8 mouse cellular contexts compared by ENCODE assay signal in the genomic region with DNA sequence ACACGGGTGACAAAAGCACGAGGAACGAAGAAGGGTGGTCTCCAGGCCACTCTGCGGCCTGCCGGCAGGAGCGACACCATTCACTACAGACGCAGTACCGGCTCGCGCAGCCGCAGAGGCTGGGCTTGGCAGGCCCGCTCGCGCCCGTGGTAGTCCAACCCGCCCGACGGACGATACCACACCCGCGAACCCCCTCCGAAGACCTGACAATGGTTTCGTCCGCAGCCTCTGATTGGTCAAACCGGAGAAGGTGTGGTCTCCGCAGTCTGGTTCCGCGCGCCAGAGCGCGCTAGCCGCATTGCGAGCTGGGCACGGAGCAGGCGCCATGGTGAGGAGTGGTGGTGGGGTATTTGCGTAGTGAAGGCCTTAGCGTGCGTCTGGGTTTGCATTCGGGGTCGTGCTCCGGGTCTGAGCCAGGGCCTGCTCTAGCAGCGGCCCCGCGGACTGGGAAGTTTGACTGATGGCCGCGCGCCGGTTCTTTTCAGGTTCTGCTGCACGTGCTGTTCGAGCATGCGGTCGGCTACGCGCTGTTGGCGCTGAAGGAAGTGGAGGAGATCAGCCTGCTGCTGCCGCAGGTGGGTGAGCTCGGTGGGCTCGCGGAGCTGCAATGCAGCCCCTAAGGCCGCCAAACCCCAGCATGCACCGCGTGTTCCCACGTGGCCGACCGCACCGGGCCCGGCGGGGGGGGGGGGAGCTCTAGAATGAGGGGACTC. TPM values are rescaled to one million over a fixed set of nuclear protein-coding genes. Genes with fewer than 3 reads are reported as not detected.
DNase-seq lines count a peak whose midpoint lies in the region; ATAC-seq and TF ChIP-seq lines count a peak whose summit lies in the region.

Gene Nop56 (plus strand): TSS at position 282 of the 713 bp plus-strand sequence.

- TF ChIP-seq POLR2A in ES-Bruce4 (IDR thresholded peaks at IDR 0.05; ENCODE audit: insufficient read depth, low read length): peak; percentile 98

- under 1% methylated on average over 68 of the region's 68 CpGs for WGBS in forebrain, embryonic 13.5 days
- 1% methylated on average over 68 of the region's 68 CpGs for WGBS in large intestine, adult 2 months
- under 1% methylated on average over 68 of the region's 68 CpGs for WGBS in liver, postnatal 0 days (ENCODE audit: insufficient replicate concordance)
- WGBS in neural tube, embryonic 14.5 days: under 1% methylated on average over 68 of the region's 68 CpGs

- H3K4me1 ChIP-seq in ES-Bruce4 (ENCODE audit: control insufficient read depth, insufficient read depth, low read length): no peaks in the 10 kb centered on the region
- peaks cover 30% of the 10 kb centered on the region for H3K4me1 ChIP-seq in forebrain, embryonic 13.5 days
- H3K4me1 ChIP-seq in liver, postnatal 0 days (ENCODE audit: insufficient read depth): peaks cover 26% of the 10 kb centered on the region
- H3K4me1 ChIP-seq in neural tube, embryonic 14.5 days (ENCODE audit: control insufficient read depth, insufficient read depth, low read length): peaks cover 21% of the 10 kb centered on the region

- peaks cover 42% of the 10 kb centered on the region for H3K36me3 ChIP-seq in ES-Bruce4 (ENCODE audit: control insufficient read depth, insufficient read depth, low read length, poor library complexity, severe bottlenecking)
- peaks cover 39% of the 10 kb centered on the region for H3K36me3 ChIP-seq in forebrain, embryonic 13.5 days (ENCODE audit: poor library complexity, severe bottlenecking)
- H3K36me3 ChIP-seq in liver, postnatal 0 days (replicated peaks; ENCODE audit: insufficient read depth, low read length): peaks cover 33% of the 10 kb centered on the region
- H3K36me3 ChIP-seq in neural tube, embryonic 14.5 days (ENCODE audit: control insufficient read depth, insufficient read depth, low read length): peaks cover 31% of the 10 kb centered on the region

- peak; percentile 95 for ATAC-seq in cerebellum, adult (ENCODE audit: insufficient number of reproducible peaks, low FRiP score, low TSS enrichment)
- peak; percentile 98 for ATAC-seq in forebrain, embryonic 13.5 days
- peak; percentile 96 for ATAC-seq in liver, postnatal 0 days
- peak; percentile 97 for ATAC-seq in neural tube, embryonic 14.5 days (ENCODE audit: low read depth)

- TF ChIP-seq CTCF in ES-Bruce4 (IDR thresholded peaks at IDR 0.05; ENCODE audit: low read depth, low read length): no peak
- peak; percentile 7; the same call in 1 of the 2 replicates for TF ChIP-seq CTCF in liver, postnatal 0 days (IDR thresholded peaks at IDR 0.05; ENCODE audit: low read depth)

- no peaks in the 10 kb centered on the region for H3K9me3 ChIP-seq in ES-Bruce4 (replicated peaks; ENCODE audit: control insufficient read depth, insufficient read depth, low read length, poor library complexity, severe bottlenecking)
- H3K9me3 ChIP-seq in forebrain, embryonic 13.5 days (replicated peaks): no peaks in the 10 kb centered on the region
- no peaks in the 10 kb centered on the region for H3K9me3 ChIP-seq in liver, postnatal 0 days (ENCODE audit: low read length)
- no peaks in the 10 kb centered on the region for H3K9me3 ChIP-seq in neural tube, embryonic 14.5 days (ENCODE audit: control insufficient read depth, low read length)

- no peaks in the 10 kb centered on the region for H3K27me3 ChIP-seq in ES-Bruce4 (ENCODE audit: control insufficient read depth, insufficient read depth, low read length, poor library complexity, severe bottlenecking)
- H3K27me3 ChIP-seq in forebrain, embryonic 13.5 days: no peaks in the 10 kb centered on the region
- no peaks in the 10 kb centered on the region for H3K27me3 ChIP-seq in liver, postnatal 0 days (ENCODE audit: insufficient read depth, low read length)
- H3K27me3 ChIP-seq in neural tube, embryonic 14.5 days (ENCODE audit: control insufficient read depth, insufficient read depth, low read length): no peaks in the 10 kb centered on the region

- H3K9ac ChIP-seq in ES-Bruce4 (ENCODE audit: low read depth, poor library complexity, severe bottlenecking): peak within 1 kb of the TSS; percentile 85
- H3K9ac ChIP-seq in forebrain, embryonic 13.5 days: peak within 1 kb of the TSS; percentile 96
- H3K9ac ChIP-seq in liver, postnatal 0 days (replicated peaks): peak within 1 kb of the TSS; percentile 88
- H3K9ac ChIP-seq in neural tube, embryonic 14.5 days (replicated peaks; ENCODE audit: low read depth, low read length): peak within 1 kb of the TSS; percentile 89

- TF ChIP-seq EP300 in ES-Bruce4 (IDR thresholded peaks at IDR 0.05; ENCODE audit: insufficient read depth, low read depth, low read length): 0 out of 2 replicates have a peak, but pooled peaks have one; percentile 31
- TF ChIP-seq EP300 in liver, postnatal 0 days (IDR thresholded peaks at IDR 0.05; ENCODE audit: low read depth): peak; percentile 80

- peak; percentile 100 for DNase-seq in heart, postnatal 10 days
- DNase-seq in large intestine, adult 2 months (ENCODE audit: low read depth, low spot score): peak; percentile 82
- DNase-seq in liver, postnatal 0 days: peak; percentile 100
- peak; percentile 98 for DNase-seq in testis, postnatal 10 days (ENCODE audit: low spot score)

- H3K4me2 ChIP-seq in forebrain, embryonic 13.5 days: peak within 1 kb of the TSS; percentile 86
- peak within 1 kb of the TSS; percentile 95 for H3K4me2 ChIP-seq in liver, postnatal 0 days (ENCODE audit: low read depth, low read length)
- peak within 1 kb of the TSS; percentile 83 for H3K4me2 ChIP-seq in neural tube, embryonic 14.5 days (ENCODE audit: low read depth, low read length)

- H3K4me3 ChIP-seq in ES-Bruce4 (ENCODE audit: low read depth, low read length): peak within 1 kb of the TSS; percentile 100
- H3K4me3 ChIP-seq in forebrain, embryonic 13.5 days: peak within 1 kb of the TSS; percentile 91
- H3K4me3 ChIP-seq in liver, postnatal 0 days (ENCODE audit: low read depth, low read length): peak within 1 kb of the TSS; percentile 91
- H3K4me3 ChIP-seq in neural tube, embryonic 14.5 days (ENCODE audit: low read depth, low read length): peak within 1 kb of the TSS; percentile 75

- H3K27ac ChIP-seq in ES-Bruce4 (ENCODE audit: insufficient read depth, low read length): peak within 1 kb of the TSS; percentile 55
- peak within 1 kb of the TSS; percentile 93 for H3K27ac ChIP-seq in forebrain, embryonic 13.5 days
- peak within 1 kb of the TSS; percentile 81 for H3K27ac ChIP-seq in liver, postnatal 0 days (ENCODE audit: low read depth)
- peak within 1 kb of the TSS; percentile 91 for H3K27ac ChIP-seq in neural tube, embryonic 14.5 days (ENCODE audit: low read depth, low read length)

- intact Hi-C loops in heart, postnatal 10 days (cut with DNase I): loop anchor here (5.0 kb wide), 1 partner anchor 97 kb away; the partner anchor contains the start of gene Snrpb

RNA-seq across cellular contexts. Expression of gene Nop56, which starts in this region (rescaled TPM):
- polyA plus RNA-seq in ES-Bruce4 (2011; ENCODE audit: insufficient read depth, insufficient read length, low read depth, missing spikeins): 387 and 404 TPM in 2 replicates
- 288 and 308 TPM in 2 replicates for polyA plus RNA-seq in forebrain, embryonic 13.5 days (2015; fragmentation: Nextera tagmentation; extraction: Ambion mirVana)
- total RNA-seq in heart, postnatal 10 days (2021): 10 to 100 TPM; 43.5 to 50.4 TPM
- polyA plus RNA-seq in large intestine, adult 2 months (2012; rRNA removed): 57.1 and 75.1 TPM in 2 replicates
- 79.4 and 91.2 TPM in 2 replicates for polyA plus RNA-seq in liver, postnatal 0 days (2015; fragmentation: Nextera tagmentation; extraction: Ambion mirVana)
- polyA plus RNA-seq in neural tube, embryonic 14.5 days (2014; fragmentation: Nextera tagmentation; extraction: Ambion mirVana): 230 and 261 TPM in 2 replicates

Comparison
In these comparisons a context has a peak if more than half of its experiments do, and no peak if none do; other contexts are left out.
1. Peak in every context shown above with its lines: DNase-seq, ATAC-seq, H3K4me3 ChIP-seq and H3K27ac ChIP-seq.